Mouse (Mus musculus) splenic B cell, adult 2 months (primary cell): ENCODE results near the gene Sapcd1.

ENCODE experiments used
- DNase-seq: peaks from one replicate; pipeline ENCODE4 v3.0.0-alpha.2; 2011; ENCODE audit warnings: low read depth, low spot score
- H3K27me3 ChIP-seq: 2 replicates; pipeline ENCODE4 v1.6.1; 2012; ENCODE audit warnings: mild to moderate bottlenecking, low read length, moderate library complexity, mixed read lengths; ENCODE audit not compliant: control insufficient read depth, poor library complexity, insufficient read depth, severe bottlenecking
- H3K36me3 ChIP-seq: 2 replicates; pipeline ENCODE4 v1.6.1; 2012; ENCODE audit warnings: mild to moderate bottlenecking, low read length, moderate library complexity, mixed read lengths; ENCODE audit not compliant: control insufficient read depth, poor library complexity, insufficient read depth, severe bottlenecking

Gene Sapcd1

DNA sequence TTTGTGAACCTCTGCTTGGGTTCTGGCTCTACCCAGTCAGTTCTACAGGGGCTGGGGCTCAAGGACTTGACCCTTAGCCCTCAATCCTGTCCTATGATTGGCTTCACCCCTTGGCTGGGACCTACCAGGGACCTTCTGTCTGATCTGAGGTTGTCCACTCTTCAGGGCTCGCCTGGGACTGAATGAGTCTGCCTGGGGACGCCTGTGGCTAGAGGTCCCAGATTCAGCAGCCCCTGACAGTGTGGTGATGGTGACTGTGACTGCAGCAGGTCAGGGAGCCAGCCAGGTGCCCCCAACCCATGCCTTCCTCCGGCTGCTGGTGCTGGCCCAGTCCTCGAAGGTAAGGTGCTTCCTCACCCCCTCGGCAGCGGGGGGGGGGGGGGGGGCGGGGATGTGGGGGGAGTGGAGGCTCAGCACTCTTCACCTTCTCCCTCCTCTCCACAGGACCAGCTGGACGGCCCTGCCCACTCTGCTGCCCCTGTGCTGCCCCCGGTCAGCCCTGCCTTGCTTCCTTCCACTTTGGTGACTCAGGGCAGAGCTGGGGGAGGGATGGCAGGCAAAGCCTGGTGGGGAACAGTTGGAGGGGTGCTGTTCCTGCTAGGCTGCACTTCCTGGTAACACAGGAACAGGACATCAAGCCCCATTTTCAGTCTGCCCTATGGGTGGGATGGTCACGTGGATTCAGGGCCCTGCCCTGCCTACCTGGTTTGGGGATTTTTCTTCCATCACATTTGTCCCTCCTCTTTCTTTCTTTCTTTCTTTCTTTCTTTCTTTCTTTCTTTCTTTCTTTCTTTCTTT is 2.9 kb downstream of the Sapcd1 start:
- DNase-seq, result no peak

GRCm38 (mm10) chr17:35024261-35024660 is 3.6 kb downstream of the Sapcd1 start:
- no peak for DNase-seq
- Histone ChIP-seq H3K36me3 (no peaks in the 10 kb centered on the region), H3K27me3 (no peaks in the 10 kb centered on the region)

More for the DNA sequence above, 2.9 kb downstream of the Sapcd1 start:
- no peaks in the 10 kb centered on the region for H3K36me3 ChIP-seq
- H3K27me3 ChIP-seq, result no peaks in the 10 kb centered on the region

DNA sequence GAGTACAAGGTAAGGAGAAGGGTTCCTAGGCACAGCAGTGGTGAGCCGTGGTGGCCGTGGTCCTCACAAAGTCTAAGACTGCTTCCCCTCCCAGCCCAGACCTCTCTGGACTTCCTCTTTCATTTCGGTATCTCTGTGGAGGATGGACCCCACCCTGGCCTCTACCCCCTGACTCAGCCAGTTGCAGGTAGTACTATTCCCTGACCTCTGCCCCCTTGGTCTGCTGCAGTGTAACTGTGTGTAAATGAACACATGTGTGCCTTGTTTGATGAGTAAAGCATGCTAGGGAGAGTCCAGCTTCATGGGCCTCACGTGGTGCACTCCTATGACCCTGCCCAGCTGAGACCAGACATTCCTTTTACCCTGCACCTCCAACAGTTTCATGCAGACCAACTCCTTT is 4.1 kb downstream of the Sapcd1 start:
- Histone ChIP-seq H3K27me3 (no peaks in the 10 kb centered on the region), H3K36me3 (no peaks in the 10 kb centered on the region)
- peak; percentile 45 for DNase-seq

DNA sequence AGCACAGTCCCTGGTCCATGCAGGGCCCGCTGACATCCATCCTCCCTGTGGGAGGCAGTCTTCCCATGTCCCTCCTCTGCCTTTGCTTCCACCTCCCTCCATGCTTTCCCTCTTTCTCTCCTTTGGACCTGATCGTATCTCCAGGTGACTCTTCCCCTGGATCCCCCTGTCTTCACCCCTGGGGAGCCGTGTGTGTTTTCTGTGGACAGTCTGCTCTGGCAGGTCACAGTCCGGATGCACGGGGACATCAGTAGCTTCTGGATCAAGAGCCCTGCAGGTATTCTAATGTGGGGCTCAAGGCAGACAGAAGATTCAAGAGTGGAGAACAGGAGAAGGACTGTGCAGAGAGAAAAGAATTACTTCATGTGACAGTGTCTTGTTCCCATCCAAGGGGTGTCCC is 4.6 kb downstream of the Sapcd1 start:
- no peak for DNase-seq
- no peaks in the 10 kb centered on the region for H3K36me3 ChIP-seq
- H3K27me3 ChIP-seq, result no peaks in the 10 kb centered on the region

DNA sequence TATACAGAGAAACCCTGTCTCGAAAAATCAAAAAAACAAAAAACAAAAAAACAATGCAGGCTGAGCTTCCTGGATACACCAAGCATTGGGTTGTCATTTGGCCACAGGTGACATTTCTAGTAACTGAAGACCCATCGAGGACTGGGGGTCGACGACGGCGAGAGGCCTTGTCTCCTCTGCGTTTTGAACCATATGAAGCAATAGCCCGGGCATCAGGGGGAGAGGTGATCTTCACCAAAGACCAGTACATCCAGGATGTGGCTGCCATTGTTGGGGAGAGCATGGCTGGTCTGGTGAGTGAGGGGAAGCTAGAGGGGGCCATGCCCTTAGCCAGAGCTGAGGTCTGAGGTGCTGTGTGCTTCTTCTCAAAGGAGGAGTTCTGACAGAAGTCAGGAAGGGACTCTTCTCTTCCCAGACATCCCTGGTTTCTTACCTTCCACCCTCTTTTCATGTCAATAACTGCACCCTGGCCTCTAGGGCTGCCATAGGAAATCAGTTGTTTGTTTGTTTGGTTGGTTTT is 5.2 kb downstream of the Sapcd1 start:
- no peak for DNase-seq
- Histone ChIP-seq H3K27me3 (no peaks in the 10 kb centered on the region), H3K36me3 (no peaks in the 10 kb centered on the region)

GRCm38 (mm10) chr17:35021842-35022477 is 5.9 kb downstream of the Sapcd1 start:
- Histone ChIP-seq H3K36me3 (no peaks in the 10 kb centered on the region), H3K27me3 (no peaks in the 10 kb centered on the region)
- no peak for DNase-seq

DNA sequence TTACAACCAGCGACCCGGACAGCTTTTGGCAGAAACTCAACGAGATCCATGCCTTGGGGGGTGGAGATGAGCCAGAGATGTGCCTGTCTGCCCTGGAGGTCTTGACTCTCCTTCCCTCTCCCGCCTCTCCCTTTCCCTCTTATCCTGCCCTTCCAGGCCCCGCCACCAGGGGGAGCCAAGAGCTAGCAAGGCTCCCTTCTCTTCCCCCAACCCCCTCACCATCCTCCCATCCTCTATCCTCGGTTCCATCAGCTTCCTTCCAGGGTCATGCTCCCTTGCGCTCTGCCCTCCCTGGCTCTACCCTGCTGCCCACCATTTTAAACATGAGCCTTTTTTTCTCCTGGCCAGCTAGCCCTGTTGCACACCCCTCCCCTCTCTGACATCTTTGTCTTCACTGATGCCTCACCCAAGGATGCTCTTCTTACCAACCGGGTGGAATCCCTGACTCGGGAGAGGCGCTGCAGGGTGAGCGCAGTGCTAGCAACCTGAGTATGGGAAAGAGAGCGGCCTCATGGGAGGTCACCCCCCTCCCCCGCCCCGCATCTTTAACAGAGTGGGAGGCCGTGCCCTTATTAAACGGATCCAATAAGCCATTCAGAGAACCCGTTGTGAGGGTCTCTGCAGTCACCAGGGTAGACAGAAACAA is 6.5 kb downstream of the Sapcd1 start:
- peaks cover 2% of the 10 kb centered on the region; the same call in 1 of the 2 replicates for H3K36me3 ChIP-seq
- no peaks in the 10 kb centered on the region for H3K27me3 ChIP-seq
- DNase-seq, result peak; percentile 84

- H3K27me3 ChIP-seq, result no peaks in the 10 kb centered on the region
- no peak for DNase-seq
- peaks cover 7% of the 10 kb centered on the region for H3K36me3 ChIP-seq
Measured at GRCm38 (mm10) chr17:35020551-35020950, 7.3 kb downstream of the Sapcd1 start.

DNA sequence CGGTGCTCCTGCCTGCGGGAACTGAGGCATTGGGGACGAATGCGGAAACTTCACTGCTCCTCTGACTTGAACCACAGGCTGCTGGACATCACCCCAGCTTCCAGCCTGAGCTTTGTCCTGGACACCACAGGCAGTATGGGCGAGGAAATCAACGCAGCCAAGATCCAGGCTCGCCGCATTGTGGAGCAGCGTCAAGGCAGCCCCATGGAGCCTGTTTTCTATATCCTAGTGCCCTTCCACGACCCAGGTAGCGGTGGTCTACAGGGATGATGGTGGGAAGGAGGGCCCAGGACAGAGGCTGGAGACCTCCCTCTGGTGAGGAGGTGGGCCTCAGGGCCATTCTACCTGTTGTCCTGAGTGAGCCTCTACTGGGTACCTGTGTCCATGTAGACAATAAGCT is 7.9 kb downstream of the Sapcd1 start:
- H3K27me3 ChIP-seq, result no peaks in the 10 kb centered on the region
- DNase-seq, result no peak
- peaks cover 11% of the 10 kb centered on the region for H3K36me3 ChIP-seq

DNA sequence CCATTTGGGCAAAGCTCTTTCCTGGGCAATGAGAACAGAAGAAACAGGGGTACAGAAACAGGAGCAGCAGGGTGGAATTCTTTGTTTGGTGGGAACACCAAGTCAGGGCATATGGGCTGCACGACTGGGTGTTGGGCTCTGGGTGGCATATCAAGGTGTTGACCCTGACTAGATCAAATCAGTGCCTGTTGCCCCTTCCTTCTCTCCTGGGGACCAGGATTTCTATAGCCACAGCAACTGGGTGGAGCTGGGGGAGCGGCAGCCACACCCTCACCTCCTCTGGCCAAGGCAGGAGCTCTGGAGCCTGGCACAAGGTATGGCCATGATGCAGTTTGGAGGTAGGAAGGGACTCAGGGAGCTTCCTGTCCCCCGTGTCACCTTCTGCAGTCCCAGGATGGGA is 9.6 kb downstream of the Sapcd1 start:
- Histone ChIP-seq H3K36me3 (peaks cover 19% of the 10 kb centered on the region), H3K27me3 (no peaks in the 10 kb centered on the region)
- no peak for DNase-seq

GRCm38 (mm10) chr17:35017706-35018030 is 10.1 kb downstream of the Sapcd1 start:
- Histone ChIP-seq H3K36me3 (peaks cover 20% of the 10 kb centered on the region), H3K27me3 (no peaks in the 10 kb centered on the region)
- DNase-seq, result no peak

DNA sequence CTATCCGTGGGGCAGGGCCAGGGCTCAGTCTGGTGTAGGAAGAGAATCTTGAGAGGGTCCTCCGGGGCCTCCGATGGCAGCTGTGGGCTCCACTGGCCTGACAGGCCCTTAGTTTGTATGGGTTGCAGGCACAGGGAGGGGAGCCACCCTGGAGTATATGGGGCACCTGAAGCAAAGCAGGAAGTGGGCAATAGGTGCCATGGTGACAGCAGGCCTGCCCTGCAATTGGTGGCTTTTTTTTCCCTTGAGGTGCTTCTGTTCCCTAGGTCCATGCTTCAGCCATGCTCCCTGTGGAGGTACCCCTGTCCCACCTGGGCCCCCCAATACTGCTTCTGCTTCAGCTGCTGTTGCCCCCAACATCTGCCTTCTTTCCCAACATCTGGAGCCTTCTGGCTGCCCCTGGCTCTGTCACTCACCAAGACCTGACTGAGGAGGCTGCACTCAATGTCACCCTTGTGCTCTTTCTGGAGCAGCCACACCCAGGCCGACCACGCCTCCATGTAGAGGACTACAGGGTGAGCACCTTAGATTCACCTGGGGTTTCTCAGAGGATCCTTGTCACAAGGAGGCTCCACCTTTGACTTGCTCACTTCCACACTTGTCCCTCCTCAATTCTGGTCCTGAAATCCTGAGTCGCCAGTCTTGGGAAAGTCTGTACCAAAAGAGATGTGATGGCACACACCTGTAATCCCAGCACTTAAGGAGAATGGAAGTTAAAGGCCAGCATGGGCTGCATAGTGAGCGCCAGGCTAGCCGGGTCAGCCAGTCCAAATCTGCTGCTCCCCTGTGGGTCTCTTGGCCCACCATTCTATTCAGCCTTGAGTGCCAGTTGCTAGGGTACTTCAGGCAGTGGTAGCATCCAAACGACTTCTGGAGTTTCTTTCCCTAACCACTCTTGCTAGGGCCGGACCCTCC is 10.8 kb downstream of the Sapcd1 start:
- H3K36me3 ChIP-seq, result peaks cover 20% of the 10 kb centered on the region
- peak; percentile 43 for DNase-seq

GRCm38 (mm10) chr17:35016376-35016775 is 11.4 kb downstream of the Sapcd1 start, which contains the start of gene Vwa7:
TSS of gene Vwa7 (plus strand) at chr17:35016579.
- peak; percentile 34 for DNase-seq

More for the DNA sequence above, 10.8 kb downstream of the Sapcd1 start:
- H3K27me3 ChIP-seq, result no peaks in the 10 kb centered on the region

GRCm38 (mm10) chr17:35015296-35015695 is 12.5 kb downstream of the Sapcd1 start:
- DNase-seq, result no peak
- peaks cover 29% of the 10 kb centered on the region for H3K36me3 ChIP-seq

More at GRCm38 (mm10) chr17:35016376-35016775, 11.4 kb downstream of the Sapcd1 start, which contains the start of gene Vwa7:
- Histone ChIP-seq H3K27me3 (no peaks in the 10 kb centered on the region), H3K36me3 (peaks cover 25% of the 10 kb centered on the region)

More at GRCm38 (mm10) chr17:35015296-35015695, 12.5 kb downstream of the Sapcd1 start:
- H3K27me3 ChIP-seq, result no peaks in the 10 kb centered on the region
